Mouse (Mus musculus) spleen, adult 2 months (tissue): ENCODE data around the gene Cideb. TPM values are rescaled to one million over a fixed set of nuclear protein-coding genes. Genes with fewer than 3 reads are reported as not detected.

Experiments
- DNase-seq, 2 experiments: peaks; one replicate each; pipeline versions ENCODE4 v3.0.0 to v3.0.0-alpha.2; 2012 to 2021; ENCODE audit warnings: low spot score in 2 of 2, low read depth in 1 of 2
- H3K27ac ChIP-seq: fragments of 200-500 bp; 2 replicates; pipeline ENCODE4 v1.5.1; 2012; ENCODE audit warnings: low read length, inconsistent platforms; ENCODE audit not compliant: insufficient read depth
- H3K27me3 ChIP-seq: fragments of 200-500 bp; 2 replicates; pipeline ENCODE4 v1.6.1; 2012; ENCODE audit warnings: mild to moderate bottlenecking, moderate library complexity, low read length, inconsistent platforms; ENCODE audit not compliant: control insufficient read depth, insufficient read depth
- H3K36me3 ChIP-seq: fragments of 200-500 bp; 2 replicates; pipeline ENCODE4 v1.6.1; 2012; ENCODE audit warnings: mild to moderate bottlenecking, low read length, inconsistent platforms; ENCODE audit not compliant: control insufficient read depth, insufficient read depth
- H3K4me1 ChIP-seq: fragments of 200-500 bp; 2 replicates; pipeline ENCODE4 v1.6.1; 2011; ENCODE audit warnings: inconsistent platforms; ENCODE audit not compliant: control insufficient read depth, insufficient read depth, insufficient read length
- H3K4me3 ChIP-seq: fragments of 200-500 bp; 2 replicates; pipeline ENCODE4 v1.5.1; 2011; ENCODE audit warnings: mild to moderate bottlenecking, inconsistent platforms; ENCODE audit not compliant: insufficient read depth, insufficient read length; ENCODE audit errors: extremely low read depth
- CTCF ChIP-seq: fragments of 200-500 bp; IDR thresholded peaks from 2 replicates; pipeline ENCODE4 v1.5.1; 2011; ENCODE audit warnings: mild to moderate bottlenecking, inconsistent platforms; ENCODE audit not compliant: insufficient read depth, insufficient read length, insufficient replicate concordance; ENCODE audit errors: extremely low read depth
- POLR2A ChIP-seq: fragments of 200-500 bp; IDR thresholded peaks from 2 replicates; pipeline ENCODE4 v1.6.1; 2011; ENCODE audit warnings: low read depth, low read length, inconsistent platforms
- WGBS: fragments of 180-500 bp; shearing (Covaris S2); methylation state at CpG from one replicate; pipeline ENCODE4 v1.1.7; 2018; 5-methylcytosine and 5-hydroxymethylcytosine counted together
- polyA plus RNA-seq: library from polyadenylated mRNA; depleted of rRNA; stranded (reverse); fragments of >200 nt; gene quantifications from 2 replicates; pipeline ENCODE4 v1.2.3, GENCODE M21; 2012

Cideb gene
- polyA plus RNA-seq, 1 experiment, result 0.46 TPM

DNA sequence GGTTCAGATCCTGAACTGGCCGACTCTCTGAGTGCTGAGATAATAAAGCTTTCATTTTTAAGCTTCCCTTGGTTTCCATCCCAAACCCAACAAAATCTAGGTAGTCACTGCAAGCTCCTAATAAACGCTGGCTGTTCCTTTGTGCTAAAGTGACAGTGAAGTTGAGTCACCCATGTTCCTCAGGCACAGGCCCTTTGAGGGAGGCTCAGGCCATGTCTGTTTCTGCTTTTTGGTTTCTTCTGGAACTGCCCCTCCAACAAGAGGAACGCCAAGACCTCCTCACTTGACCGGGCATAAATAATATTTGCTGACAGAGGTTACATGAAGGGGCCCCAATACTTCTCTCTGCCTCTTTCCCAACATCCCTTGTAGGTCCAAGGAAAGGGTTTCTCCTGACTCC is 22.5 kb downstream of the Cideb start:
- Histone ChIP-seq H3K27me3 (no peaks in the 10 kb centered on the region), H3K36me3 (peaks cover 11% of the 10 kb centered on the region), H3K4me1 (no peaks in the 10 kb centered on the region), H3K4me3 (no peak overlapping the region), H3K27ac (peak overlapping the region; percentile 48)
- WGBS, result 51% methylated on average over 4 of the region's 4 CpGs
- TF ChIP-seq CTCF (no peak), POLR2A (no peak)
- DNase-seq, result no peak

DNA sequence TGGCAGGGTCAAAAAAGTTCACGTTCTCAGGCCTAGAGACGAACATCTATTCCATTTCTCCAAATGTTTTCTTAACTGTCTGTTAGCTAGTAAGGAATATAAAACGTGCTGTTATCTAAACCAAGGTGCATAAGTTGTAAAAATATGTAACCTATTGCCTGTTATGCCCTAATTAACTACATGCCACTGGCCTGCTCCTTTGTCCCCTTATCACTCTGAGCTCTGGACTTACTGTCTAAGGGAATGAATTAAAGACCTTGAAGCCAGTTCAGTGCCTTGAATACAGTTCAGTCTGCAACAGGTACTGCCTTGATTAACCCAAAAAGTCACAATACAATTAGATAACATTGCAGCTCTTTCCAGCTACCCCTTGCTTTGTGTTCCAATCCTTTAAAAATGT is 22.9 kb downstream of the Cideb start:
- H3K4me3 ChIP-seq, result no peak overlapping the region
- TF ChIP-seq POLR2A (no peak), CTCF (no peak)
- H3K27me3 ChIP-seq, result no peaks in the 10 kb centered on the region
- WGBS, result 83% methylated on average over 3 of the region's 3 CpGs
- peaks cover 10% of the 10 kb centered on the region for H3K36me3 ChIP-seq
- H3K27ac ChIP-seq, result no peak overlapping the region
- DNase-seq, result no peak
- no peaks in the 10 kb centered on the region for H3K4me1 ChIP-seq

DNA sequence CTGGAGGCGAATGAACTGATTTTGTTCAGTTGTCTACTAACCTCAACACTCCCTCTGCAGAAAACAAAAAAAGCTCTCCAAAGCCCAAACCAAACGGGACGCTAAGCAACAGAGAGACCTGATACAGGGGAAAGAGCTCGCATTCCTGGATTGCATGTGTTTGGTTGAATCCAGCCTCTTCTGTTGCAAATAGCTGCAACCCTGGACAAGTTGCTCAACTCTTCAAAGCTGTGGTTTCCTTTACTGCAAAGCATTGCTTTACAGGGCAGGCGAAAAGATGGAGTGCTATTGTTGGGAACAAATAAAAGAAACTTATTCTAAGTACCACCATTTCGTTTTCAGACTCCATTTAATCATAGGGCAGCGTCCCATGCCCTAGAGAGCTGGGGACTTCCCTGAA is 23.4 kb downstream of the Cideb start:
- 84% methylated on average over 7 of the region's 7 CpGs for WGBS

GRCm38 (mm10) chr14:55733889-55734288 is 24.4 kb downstream of the Cideb start:
- TF ChIP-seq CTCF (no peak), POLR2A (no peak)
- WGBS, result 79% methylated on average over 10 of the region's 10 CpGs
- DNase-seq, result no peak
- H3K36me3 ChIP-seq, result peaks cover 3% of the 10 kb centered on the region; the same call in 1 of the 2 replicates
- no peak overlapping the region for H3K4me3 ChIP-seq
- no peaks in the 10 kb centered on the region; the same call in 1 of the 2 replicates for H3K4me1 ChIP-seq
- no peaks in the 10 kb centered on the region for H3K27me3 ChIP-seq
- no peak overlapping the region for H3K27ac ChIP-seq

More for the DNA sequence above, 23.4 kb downstream of the Cideb start:
- no peak for TF ChIP-seq CTCF
- TF ChIP-seq POLR2A, result no peak
- H3K4me1 ChIP-seq, result no peaks in the 10 kb centered on the region
- peak overlapping the region; percentile 28; the same call in 1 of the 2 replicates for H3K27ac ChIP-seq
- H3K4me3 ChIP-seq, result no peak overlapping the region
- DNase-seq, result no peak
- H3K27me3 ChIP-seq, result no peaks in the 10 kb centered on the region
- H3K36me3 ChIP-seq, result peaks cover 10% of the 10 kb centered on the region

DNA sequence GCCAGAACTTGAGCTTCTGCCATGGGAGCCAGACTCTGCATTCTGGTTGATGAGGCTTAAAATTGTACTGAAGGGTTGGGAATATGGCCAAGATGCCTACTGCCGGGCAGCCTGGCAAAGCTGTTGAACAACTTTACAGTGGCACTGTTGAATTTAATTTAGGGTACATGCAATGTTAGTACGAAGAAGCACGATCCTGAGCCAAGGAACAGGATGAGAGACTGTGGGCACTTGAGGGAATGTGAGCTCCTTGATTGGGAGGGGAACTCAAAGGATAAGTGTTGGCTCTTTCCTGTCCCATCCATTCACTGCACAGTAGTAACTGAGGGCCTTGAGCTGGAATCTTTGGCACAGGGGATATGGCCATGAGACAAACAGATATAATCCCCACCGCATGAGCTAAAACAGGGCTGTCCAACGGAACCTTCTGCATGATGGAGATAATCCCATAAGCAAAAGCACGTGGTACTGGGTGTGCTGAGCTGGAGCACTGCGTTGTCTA is 27.7 kb downstream of the Cideb start:
- WGBS, result 90% methylated on average over 7 of the region's 7 CpGs
- H3K27me3 ChIP-seq, result no peaks in the 10 kb centered on the region
- no peak for DNase-seq
- TF ChIP-seq POLR2A (no peak), CTCF (no peak)
- H3K4me3 ChIP-seq, result no peak overlapping the region
- H3K27ac ChIP-seq, result no peak overlapping the region
- peaks cover 3% of the 10 kb centered on the region; the same call in 1 of the 2 replicates for H3K4me1 ChIP-seq
- H3K36me3 ChIP-seq, result no peaks in the 10 kb centered on the region

DNA sequence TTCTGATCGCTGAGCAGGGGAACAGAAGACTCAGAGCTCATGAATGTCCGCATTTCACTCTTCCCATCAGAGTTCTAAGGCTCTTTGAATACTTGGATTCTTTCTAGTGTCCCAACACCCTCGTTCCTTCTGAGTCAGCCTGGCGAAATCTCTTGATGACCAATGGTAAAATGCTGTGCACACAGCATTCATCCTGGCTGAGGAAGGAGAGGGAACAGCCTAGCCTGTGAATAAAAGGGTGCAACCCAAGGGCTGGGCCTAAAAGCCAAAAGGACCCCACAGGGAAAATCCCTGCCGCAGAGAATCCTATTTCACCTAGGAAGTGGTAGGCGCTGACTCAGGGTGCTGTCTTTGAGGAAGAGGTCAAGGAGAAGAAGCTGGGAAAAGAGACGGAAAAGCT is 28.1 kb downstream of the Cideb start:
- H3K27ac ChIP-seq, result no peak overlapping the region
- H3K4me3 ChIP-seq, result no peak overlapping the region
- no peaks in the 10 kb centered on the region for H3K27me3 ChIP-seq
- WGBS, result 90% methylated on average over 7 of the region's 7 CpGs
- TF ChIP-seq POLR2A (no peak), CTCF (no peak)
- H3K4me1 ChIP-seq, result peaks cover 6% of the 10 kb centered on the region; the same call in 1 of the 2 replicates
- no peak for DNase-seq
- no peaks in the 10 kb centered on the region for H3K36me3 ChIP-seq

- TF ChIP-seq POLR2A (no peak), CTCF (no peak)
- Histone ChIP-seq H3K27me3 (no peaks in the 10 kb centered on the region), H3K36me3 (no peaks in the 10 kb centered on the region), H3K27ac (peak overlapping the region; percentile 37; the same call in 1 of the 2 replicates), H3K4me3 (no peak overlapping the region), H3K4me1 (peaks cover 15% of the 10 kb centered on the region; the same call in 1 of the 2 replicates)
- 54% methylated on average over 8 of the region's 8 CpGs for WGBS
- DNase-seq, result no peak
These were observed 30.2 kb downstream of the Cideb start for GRCm38 (mm10) chr14:55727889-55728685.
